Mouse (Mus musculus) Patski (cell line): Measurements from ENCODE around the gene Qk. TPM values are rescaled to one million over a fixed set of nuclear protein-coding genes. Genes with fewer than 3 reads are reported as not detected.

Source experiments
- ATAC-seq: fragments of 100-300 bp; one replicate; pipeline ENCODE4 v1.8.0; 2021
- CTCF ChIA-PET: fragments of 350-600 bp; sonication (Branson Sonifier 250); formaldehyde crosslinking; loops from one replicate; lab custom pipeline; 2022; ENCODE audit warnings: inconsistent platforms; lab: Charles Lee
- POLR2A ChIA-PET: fragments of 350-600 bp; sonication (Branson Sonifier 250); formaldehyde crosslinking; loops from one replicate; lab custom pipeline; 2022; ENCODE audit warnings: antibody characterized with exemption, inconsistent platforms; lab: Charles Lee
- DNase-seq: peaks from one replicate; pipeline ENCODE4 v3.0.0-alpha.2; 2011; ENCODE audit warnings: low read depth, low spot score
- H3K27me3 ChIP-seq: fragments of 371-371 bp; one replicate; pipeline ENCODE4 v1.5.1; 2021
- CTCF ChIP-seq: fragments of 100-300 bp; IDR thresholded peaks from one replicate; pipeline ENCODE4 v1.5.1; 2021
- in situ Hi-C: fragments of 300-500 bp; cut with MboI; formaldehyde crosslinking; loops from 3 replicates; pipeline ENCODE4 v1.11.1; 2018; ENCODE audit warnings: low pct_unique_long_range_greater_than_20kb, mixed read lengths
- polyA plus RNA-seq: library from polyadenylated mRNA; unstranded; gene quantifications from one replicate; pipeline ENCODE4 v1.2.3, GENCODE M21; 2021

Qk gene
- polyA plus RNA-seq, 1 experiment from 2014 or later, result 96.5 TPM

DNA sequence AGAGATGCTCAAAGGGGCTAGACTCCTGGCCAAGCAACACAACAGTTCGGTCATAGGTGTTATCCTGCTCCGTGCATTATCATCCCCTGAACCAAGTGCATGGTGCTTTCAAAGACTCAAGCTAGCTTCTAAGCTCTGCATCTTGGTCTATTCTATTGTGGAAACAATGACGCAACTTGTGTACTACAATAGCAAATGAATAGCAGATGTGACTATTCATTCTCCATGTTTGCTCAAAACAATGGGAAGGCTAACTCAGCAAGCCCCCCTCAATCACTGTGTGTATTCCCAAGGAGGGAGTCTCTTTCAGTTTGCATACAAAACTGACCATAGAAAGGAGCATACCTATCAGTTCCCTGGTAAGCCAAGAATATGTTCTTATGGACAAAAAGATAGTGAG is 121.4 kb downstream of the Qk start:
- no peak for TF ChIP-seq CTCF
- DNase-seq (no peak), ATAC-seq (no peak)
- ChIA-PET POLR2A (no interaction called here), CTCF (no interaction called here)
- in situ Hi-C loops, result no loop called here
- H3K27me3 ChIP-seq, result no peaks in the 10 kb centered on the region

DNA sequence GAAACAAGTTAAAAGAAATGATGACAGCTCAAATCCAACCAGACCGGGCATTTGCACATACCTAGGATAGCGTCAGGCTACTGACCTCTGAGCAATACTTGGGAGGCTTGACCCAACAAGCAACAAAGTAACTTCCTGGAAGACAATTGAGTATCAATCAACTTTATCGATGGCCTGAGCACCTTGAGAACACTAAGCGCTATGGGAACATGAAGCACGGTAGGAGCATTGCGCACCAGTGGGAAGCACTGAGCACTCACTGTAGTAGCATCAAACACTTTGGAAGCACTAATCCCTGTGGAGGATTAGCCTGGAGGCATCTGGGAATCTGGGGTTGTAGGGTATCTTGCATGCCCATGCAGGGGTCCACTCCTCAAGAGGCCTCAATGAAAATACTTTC is 124.0 kb downstream of the Qk start:
- ATAC-seq, result no peak
- no peak for TF ChIP-seq CTCF
- DNase-seq, result no peak
- in situ Hi-C loops, result no loop called here
- ChIA-PET CTCF (no interaction called here), POLR2A (no interaction called here)
- H3K27me3 ChIP-seq, result no peaks in the 10 kb centered on the region

DNA sequence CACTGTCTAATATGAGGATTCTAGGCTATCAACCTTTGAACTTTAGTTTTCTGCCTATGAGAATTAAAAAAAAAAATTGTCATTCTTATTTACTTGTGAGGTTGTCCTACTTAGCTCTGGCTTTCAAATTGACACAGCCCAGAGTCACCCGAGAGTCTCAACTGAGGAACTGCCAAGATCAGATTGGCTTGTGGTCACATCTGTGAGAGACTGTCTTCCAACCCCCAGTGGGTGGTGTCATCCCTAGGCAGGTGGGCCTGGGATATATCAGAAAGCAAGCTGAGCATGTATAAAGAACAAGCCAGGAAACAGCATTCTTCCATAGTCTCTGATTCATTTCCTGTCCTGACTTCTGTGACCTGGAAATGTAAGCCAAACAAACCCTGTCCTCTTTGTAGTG is 128.8 kb downstream of the Qk start:
- POLR2A ChIA-PET, result no interaction called here
- H3K27me3 ChIP-seq, result no peaks in the 10 kb centered on the region
- DNase-seq, result no peak
- ATAC-seq, result no peak
- no peak for TF ChIP-seq CTCF
- CTCF ChIA-PET, result interaction anchor here (0.7 kb wide), 1 partner anchor 126 kb away, joined by 4 read pairs; no protein-coding TSS in a partner anchor
- in situ Hi-C loops, result no loop called here

DNA sequence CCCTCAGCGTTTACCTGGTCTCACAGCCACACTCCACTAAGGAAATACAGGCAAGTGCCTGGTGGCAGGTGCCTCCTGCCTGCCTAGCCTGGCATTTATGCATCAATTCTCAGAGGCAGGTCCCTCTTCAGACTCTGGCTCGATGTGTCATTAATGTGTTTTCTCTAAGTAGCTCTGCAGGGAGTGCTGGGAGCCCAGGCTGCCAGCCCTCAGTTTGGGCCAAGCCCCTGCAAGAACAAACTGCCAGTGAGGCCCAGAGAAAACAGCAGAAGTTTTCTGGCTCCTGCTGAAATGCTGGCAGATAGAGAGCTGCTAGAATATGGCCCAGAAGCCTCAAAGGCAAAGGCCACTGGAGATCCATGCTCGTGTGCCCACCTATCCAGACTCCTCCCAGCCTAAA is 131.2 kb downstream of the Qk start:
- in situ Hi-C loops, result no loop called here
- TF ChIP-seq CTCF, result no peak
- no peaks in the 10 kb centered on the region for H3K27me3 ChIP-seq
- ATAC-seq, result no peak
- CTCF ChIA-PET, result interaction anchor here (1.5 kb wide), 1 partner anchor 14 kb away, joined by 3 read pairs; no protein-coding TSS in a partner anchor
- DNase-seq, result no peak
- POLR2A ChIA-PET, result no interaction called here

DNA sequence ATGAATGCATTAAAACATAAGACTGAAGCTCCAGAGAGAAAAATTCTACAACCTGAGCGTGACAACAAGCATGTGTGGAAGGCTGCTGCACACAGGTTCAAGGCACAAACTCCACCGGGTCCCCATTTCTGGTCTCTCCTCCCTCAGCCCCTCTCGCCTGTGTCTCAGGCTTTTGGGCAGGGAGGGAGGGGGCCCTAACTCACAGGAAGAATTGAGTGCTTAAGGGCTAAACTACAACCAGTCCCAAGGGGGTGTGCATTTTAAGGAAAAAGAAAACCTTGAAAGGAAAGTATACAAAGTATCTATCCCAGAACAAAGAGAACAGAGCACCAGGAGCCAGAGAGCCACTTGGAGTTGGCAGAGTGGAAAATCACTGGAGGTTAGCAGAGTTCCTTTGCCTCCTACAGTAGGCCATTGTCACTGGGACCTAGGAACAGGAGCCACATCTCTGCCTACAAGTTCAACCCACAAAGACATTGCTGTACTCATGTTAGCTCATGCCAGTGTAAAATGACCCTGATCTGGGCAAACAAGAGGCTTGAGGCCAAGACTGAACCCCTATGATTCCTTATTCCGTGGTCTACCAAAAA is 132.1 kb downstream of the Qk start:
- in situ Hi-C loops, result no loop called here
- DNase-seq, result no peak
- ATAC-seq, result peak; percentile 41
- TF ChIP-seq CTCF, result no peak
- ChIA-PET CTCF (interaction anchor here (1.5 kb wide), 1 partner anchor 13 kb away, joined by 3 read pairs; no protein-coding TSS in a partner anchor), POLR2A (no interaction called here)
- no peaks in the 10 kb centered on the region for H3K27me3 ChIP-seq

DNA sequence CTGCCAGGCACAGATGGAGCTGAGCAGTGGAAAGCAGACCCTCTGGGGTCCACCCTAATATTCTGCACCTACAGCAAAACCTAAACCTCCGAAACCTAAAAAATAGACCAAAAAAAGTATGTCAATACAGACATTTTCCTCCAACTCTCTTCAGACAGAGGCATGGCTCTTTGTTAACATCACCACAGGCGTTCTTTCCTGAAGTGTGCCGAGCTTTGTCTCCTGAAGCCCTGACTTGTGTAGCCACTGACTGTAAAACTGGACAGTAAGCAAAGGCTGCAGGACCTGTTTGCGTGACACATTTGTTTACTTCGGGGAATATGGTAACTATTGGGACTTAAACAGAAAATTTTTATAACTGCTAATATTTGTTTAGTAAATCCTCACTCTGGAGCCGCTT is 137.9 kb downstream of the Qk start:
- DNase-seq (no peak), ATAC-seq (no peak)
- H3K27me3 ChIP-seq, result peaks cover 2% of the 10 kb centered on the region
- ChIA-PET POLR2A (no interaction called here), CTCF (no interaction called here)
- no peak for TF ChIP-seq CTCF
- in situ Hi-C loops, result no loop called here

DNA sequence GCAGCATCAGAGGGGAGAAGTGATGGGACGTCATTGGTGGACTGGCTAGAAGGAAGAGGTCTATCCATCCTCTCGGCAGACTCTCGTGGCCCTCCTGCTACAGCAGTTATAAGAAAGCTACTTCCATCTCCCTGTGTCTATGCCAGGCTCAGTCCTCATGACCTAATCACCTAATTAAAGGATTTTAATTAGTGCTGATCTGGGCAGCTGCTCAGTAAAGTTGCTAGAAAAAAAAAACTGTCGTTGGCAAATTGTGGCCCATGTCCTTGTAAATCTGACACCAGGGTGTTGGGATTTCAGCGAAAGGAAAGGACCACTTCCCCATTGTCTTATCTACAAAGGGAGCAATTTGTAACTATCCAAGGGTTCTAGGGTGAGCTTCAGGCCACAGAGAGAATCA is 142.6 kb downstream of the Qk start:
- ChIA-PET POLR2A (no interaction called here), CTCF (no interaction called here)
- DNase-seq, result no peak
- in situ Hi-C loops, result no loop called here
- peaks cover 6% of the 10 kb centered on the region for H3K27me3 ChIP-seq
- TF ChIP-seq CTCF, result no peak
- no peak for ATAC-seq

DNA sequence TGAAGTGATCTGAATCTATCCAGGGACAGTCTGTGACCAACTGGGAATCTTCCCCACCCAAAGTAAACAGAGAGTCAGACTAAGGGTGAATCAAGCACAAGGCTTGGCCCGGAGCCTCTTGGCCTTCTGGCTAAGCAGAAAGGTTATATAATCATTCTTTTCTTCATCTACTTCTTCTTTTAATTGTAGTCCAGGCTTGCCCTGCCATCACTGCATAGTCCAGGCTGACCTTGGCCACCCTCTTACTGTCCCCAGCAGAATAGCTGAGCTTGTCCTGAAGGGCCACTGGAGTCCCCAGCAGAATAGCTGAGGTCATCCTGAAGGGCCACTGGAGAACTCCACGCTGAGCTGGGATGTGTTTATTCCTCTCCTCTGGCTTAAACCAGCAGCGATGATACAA is 158.4 kb downstream of the Qk start:
- DNase-seq, result no peak
- CTCF ChIA-PET, result no interaction called here
- POLR2A ChIA-PET, result interaction anchor here (0.7 kb wide), 1 partner anchor 102 kb away, joined by 4 read pairs; no protein-coding TSS in a partner anchor
- ATAC-seq, result no peak
- in situ Hi-C loops, result no loop called here
- TF ChIP-seq CTCF, result no peak
- H3K27me3 ChIP-seq, result peaks cover 4% of the 10 kb centered on the region

DNA sequence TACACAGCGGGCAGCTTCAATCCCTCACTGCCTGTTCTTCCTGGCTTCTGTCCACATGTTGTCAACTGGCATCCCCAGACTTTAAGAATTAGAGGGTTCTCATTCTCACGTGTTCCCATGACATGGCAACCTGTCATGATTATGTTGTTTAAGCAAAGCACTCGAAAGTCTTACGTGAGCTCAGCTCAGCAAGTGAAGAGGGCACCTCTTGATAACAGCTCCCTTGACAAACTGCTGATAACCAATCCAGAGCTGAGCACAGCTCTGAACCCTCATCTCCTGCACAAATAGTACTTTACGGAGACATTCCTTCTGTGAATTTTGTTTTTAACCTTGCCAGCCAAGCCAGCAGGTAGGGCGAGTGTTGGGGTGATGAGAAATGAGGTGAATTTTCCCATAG is 159.2 kb downstream of the Qk start:
- ChIA-PET POLR2A (no interaction called here), CTCF (no interaction called here)
- H3K27me3 ChIP-seq, result peaks cover under 1% of the 10 kb centered on the region
- TF ChIP-seq CTCF, result no peak
- no peak for DNase-seq
- in situ Hi-C loops, result no loop called here
- ATAC-seq, result no peak

DNA sequence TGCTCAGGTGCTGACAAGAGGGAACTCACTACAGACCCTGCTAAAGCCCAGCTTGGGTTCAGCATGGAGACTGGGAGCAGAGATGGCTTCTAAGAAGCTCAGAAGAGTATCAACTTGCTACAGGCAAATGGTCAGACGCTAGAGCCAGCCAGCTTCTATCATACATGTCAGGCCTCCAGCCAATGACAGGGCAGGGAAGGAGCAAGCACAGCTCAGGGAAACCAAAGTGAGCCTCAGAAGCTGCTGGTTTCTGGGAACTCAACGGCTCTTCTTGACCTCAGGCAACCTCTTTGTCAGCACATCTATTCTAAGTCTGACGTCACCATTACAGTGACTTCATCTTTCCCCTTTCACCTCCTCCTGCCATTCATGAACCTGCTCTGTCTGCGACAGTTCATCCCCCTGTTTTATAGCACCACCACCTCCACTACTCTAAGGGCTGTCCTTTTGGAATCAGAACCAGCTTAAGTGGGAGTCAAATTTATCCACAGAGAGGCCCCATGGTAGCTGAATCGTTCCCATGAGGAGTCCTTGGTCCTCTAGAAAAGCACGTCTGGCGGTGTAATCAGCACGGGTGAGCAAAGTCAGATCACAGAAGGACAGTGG is 166.7 kb downstream of the Qk start:
- ATAC-seq (no peak), DNase-seq (no peak)
- ChIA-PET POLR2A (no interaction called here), CTCF (no interaction called here)
- TF ChIP-seq CTCF, result no peak
- H3K27me3 ChIP-seq, result no peaks in the 10 kb centered on the region
- in situ Hi-C loops, result no loop called here
